Mouse (Mus musculus): ENCODE data around the gene Tnnt3. TPM values are rescaled to one million over a fixed set of nuclear protein-coding genes. Genes with fewer than 3 reads are reported as not detected.

Gene Tnnt3
- total and polyA plus RNA-seq, 3 experiments = 3.1 to 13.3 (median 4.1) TPM

DNA sequence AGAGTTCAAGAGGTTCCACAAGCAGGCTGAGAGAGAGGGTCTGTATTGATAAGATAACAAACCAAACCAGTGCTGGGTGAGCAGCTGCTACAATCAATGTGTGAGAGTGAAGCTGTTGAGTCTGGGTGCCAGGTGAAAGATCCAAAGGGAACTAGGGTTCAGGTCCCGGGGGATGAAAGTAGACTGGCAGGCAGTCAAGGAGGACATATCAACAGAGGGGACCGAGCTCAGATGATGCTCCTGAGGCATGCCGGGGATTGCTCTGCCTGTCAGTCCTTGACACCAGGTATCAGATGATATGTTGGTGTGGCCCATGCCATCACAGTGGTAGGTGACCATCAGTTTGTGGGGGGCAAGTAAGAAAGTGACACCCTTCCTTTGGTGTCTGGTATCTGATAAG lies 41.8 kb upstream of the Tnnt3 start:
- no peaks in the 10 kb centered on the region for H3K27me3 ChIP-seq (replicated peaks)
- in situ Hi-C loops (cut with MboI; ENCODE audit: low pct_ligation_motif_present, low pct_unique_long_range_greater_than_20kb, low sequenced_read_pairs) (loop anchor here (25.0 kb wide), 1 partner anchor 555 kb away; the partner anchor contains the start of gene Tspan32), dilution Hi-C loops (cut with MboI; ENCODE audit: extremely low pct_ligation_motif_present, extremely low pct_unique_long_range_greater_than_20kb, low sequenced_read_pairs) (no loop called here)
- no peak overlapping the region for H3K4me3 ChIP-seq (replicated peaks in 1 of 3; ENCODE audit: low read depth in 2 of 3, low read length in 2 of 3, poor library complexity in 1 of 3)
- TF ChIP-seq ZNF384 (IDR thresholded peaks at IDR 0.05; ENCODE audit: low read depth, low read length) (no peak), ETS1 (conservative IDR thresholded peaks at IDR 0.05; ENCODE audit: low read depth, low read length) (no peak), MAX (IDR thresholded peaks at IDR 0.05; ENCODE audit: low read length) (no peak), RAD21 (IDR thresholded peaks at IDR 0.05; ENCODE audit: low read depth, low read length) (no peak), ZMIZ1 (IDR thresholded peaks at IDR 0.05; ENCODE audit: low read depth, low read length) (no peak), TCF12 (IDR thresholded peaks at IDR 0.05; ENCODE audit: low read depth, low read length) (no peak), CHD1 (IDR thresholded peaks at IDR 0.05; ENCODE audit: low read depth, low read length) (no peak), KAT2A (IDR thresholded peaks at IDR 0.05; ENCODE audit: insufficient replicate concordance, low read length) (no peak), ELF1 (IDR thresholded peaks at IDR 0.05; ENCODE audit: low read depth, low read length) (no peak), RCOR1 (conservative IDR thresholded peaks at IDR 0.05; ENCODE audit: low read depth, low read length) (no peak), POLR2A (IDR thresholded peaks at IDR 0.05; ENCODE audit: low read depth, low read length) (no peak), MYC (IDR thresholded peaks at IDR 0.05; ENCODE audit: low read depth, low read length) (no peak), ZC3H11A (IDR thresholded peaks at IDR 0.05; ENCODE audit: low read depth, low read length) (no peak), HCFC1 (IDR thresholded peaks at IDR 0.05; ENCODE audit: low read depth, low read length) (no peak), BHLHE40 (IDR thresholded peaks at IDR 0.05; ENCODE audit: low read depth, low read length) (no peak), SIN3A (IDR thresholded peaks at IDR 0.05; ENCODE audit: low read length) (no peak), MAFK (IDR thresholded peaks at IDR 0.05; ENCODE audit: insufficient replicate concordance, low read length) (no peak), SMC3 (IDR thresholded peaks at IDR 0.05; ENCODE audit: low read depth, low read length) (no peak)
- no peak overlapping the region for H3K27ac ChIP-seq (ENCODE audit: insufficient read depth, low read depth)
- no peaks in the 10 kb centered on the region for H3K36me3 ChIP-seq (replicated peaks in 1 of 2; ENCODE audit: control insufficient read depth in 1 of 2, insufficient read depth in 1 of 2, low read length in 1 of 2)
- no peak overlapping the region for H3K9ac ChIP-seq (ENCODE audit: insufficient read depth, low read depth)
- no peak for DNase-seq (ENCODE audit: extremely low read depth)
- no peaks in the 10 kb centered on the region for H3K9me3 ChIP-seq (replicated peaks; ENCODE audit: low read length)
- peaks cover 9% of the 10 kb centered on the region for H3K79me2 ChIP-seq (replicated peaks; ENCODE audit: control insufficient read depth, extremely low read depth, insufficient read depth, poor library complexity, severe bottlenecking)
- no peak overlapping the region for H3K4me2 ChIP-seq (ENCODE audit: insufficient read depth, low read depth, poor library complexity, severe bottlenecking)
- H3K4me1 ChIP-seq (ENCODE audit: control insufficient read depth in 1 of 2, insufficient read depth in 2 of 2) = peaks cover 30 to 52% of the 10 kb centered on the region in 2 experiments

DNA sequence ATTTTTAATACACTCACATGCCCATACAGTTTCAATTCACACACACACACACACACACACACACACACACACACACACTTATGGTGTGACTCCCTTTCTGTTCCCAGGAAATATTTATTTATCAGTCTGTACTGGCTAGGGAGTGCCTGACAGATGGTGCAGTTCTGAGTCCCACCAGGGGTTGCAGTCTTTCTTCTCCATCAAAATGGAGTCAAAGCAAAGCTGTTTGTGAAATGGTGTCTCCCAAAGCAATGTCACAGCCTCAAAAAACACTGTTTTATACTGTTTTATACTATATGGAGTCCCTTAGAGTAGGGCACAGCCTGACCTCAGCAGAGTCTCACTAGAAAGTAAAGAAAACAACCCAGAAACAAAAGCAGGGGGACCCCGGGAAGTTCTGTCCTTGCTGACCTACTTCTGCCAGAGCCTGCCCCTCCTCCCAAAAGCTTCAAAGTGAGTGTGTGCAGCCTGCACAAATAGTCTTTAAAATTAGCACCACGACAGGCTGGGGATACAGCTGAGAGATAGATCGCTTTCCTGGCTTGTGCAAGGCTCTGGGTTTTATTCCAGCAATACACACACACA lies 41.3 kb upstream of the Tnnt3 start:
- Histone ChIP-seq H3K9me3 (replicated peaks; ENCODE audit: low read length) (no peaks in the 10 kb centered on the region), H3K4me1 (ENCODE audit: control insufficient read depth in 1 of 2, insufficient read depth in 2 of 2) (peaks cover 30 to 51% of the 10 kb centered on the region in 2 experiments), H3K4me2 (ENCODE audit: insufficient read depth, low read depth, poor library complexity, severe bottlenecking) (no peak overlapping the region), H3K27me3 (replicated peaks) (no peaks in the 10 kb centered on the region), H3K79me2 (replicated peaks; ENCODE audit: control insufficient read depth, extremely low read depth, insufficient read depth, poor library complexity, severe bottlenecking) (peaks cover 14% of the 10 kb centered on the region), H3K36me3 (replicated peaks in 1 of 2; ENCODE audit: control insufficient read depth in 1 of 2, insufficient read depth in 1 of 2, low read length in 1 of 2) (no peaks in the 10 kb centered on the region), H3K27ac (ENCODE audit: insufficient read depth, low read depth) (no peak overlapping the region), H3K4me3 (replicated peaks in 1 of 3; ENCODE audit: low read depth in 2 of 3, low read length in 2 of 3, poor library complexity in 1 of 3) (no peak overlapping the region), H3K9ac (ENCODE audit: insufficient read depth, low read depth) (no peak overlapping the region)
- in situ Hi-C loops (cut with MboI; ENCODE audit: low pct_ligation_motif_present, low pct_unique_long_range_greater_than_20kb, low sequenced_read_pairs) (loop anchor here (25.0 kb wide), 1 partner anchor 555 kb away; the partner anchor contains the start of gene Tspan32), dilution Hi-C loops (cut with MboI; ENCODE audit: extremely low pct_ligation_motif_present, extremely low pct_unique_long_range_greater_than_20kb, low sequenced_read_pairs) (no loop called here)
- TF ChIP-seq ZKSCAN1 (IDR thresholded peaks at IDR 0.05; ENCODE audit: borderline replicate concordance, low read depth, low read length) (no peak), NRF1 (IDR thresholded peaks at IDR 0.05; ENCODE audit: low read depth, low read length) (peak; percentile 34; the same call in 1 of the 2 replicates), ELF1 (IDR thresholded peaks at IDR 0.05; ENCODE audit: low read depth, low read length) (0 out of 2 replicates have a peak, but pooled peaks have one; percentile 3), SMC3 (IDR thresholded peaks at IDR 0.05; ENCODE audit: low read depth, low read length) (no peak)
- peak; percentile 21 for DNase-seq (ENCODE audit: extremely low read depth)

Measured in CH12.LX (cell line).